Mouse (Mus musculus) T-helper 1 cell (primary cell): ENCODE measurements around the gene E2f8.

Experiments
- in situ Hi-C: fragments of 300-600 bp; cut with MboI, MseI; formaldehyde crosslinking; loops from one replicate; pipeline ENCODE4 v1.15.1; 2025; ENCODE audit warnings: high pct_unique_total_duplicates

E2f8 gene

DNA sequence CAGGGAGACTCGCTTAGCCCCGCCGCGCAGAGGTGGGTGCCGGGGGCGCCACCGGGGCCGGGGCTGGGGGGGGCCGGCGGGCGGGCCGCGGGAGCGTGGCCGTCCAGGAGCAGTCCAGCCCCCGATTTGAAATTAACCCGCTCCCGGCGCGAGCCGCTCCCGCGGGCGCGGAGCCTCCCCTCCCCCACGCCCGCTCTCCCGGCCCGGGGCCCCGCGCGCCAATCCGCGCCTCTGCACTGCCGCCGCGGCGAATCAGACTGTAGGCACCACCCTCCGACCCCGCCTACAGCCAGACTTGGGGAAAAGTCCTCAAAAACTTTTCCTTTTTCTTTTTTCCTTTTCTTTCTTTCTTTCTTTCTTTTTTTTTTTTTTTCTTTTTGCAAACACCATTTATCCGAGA is at the start of gene E2f8:
Gene E2f8, minus strand, starts transcription at position 111 of the 400 bp plus-strand sequence.
- in situ Hi-C loops, result no loop called here

DNA sequence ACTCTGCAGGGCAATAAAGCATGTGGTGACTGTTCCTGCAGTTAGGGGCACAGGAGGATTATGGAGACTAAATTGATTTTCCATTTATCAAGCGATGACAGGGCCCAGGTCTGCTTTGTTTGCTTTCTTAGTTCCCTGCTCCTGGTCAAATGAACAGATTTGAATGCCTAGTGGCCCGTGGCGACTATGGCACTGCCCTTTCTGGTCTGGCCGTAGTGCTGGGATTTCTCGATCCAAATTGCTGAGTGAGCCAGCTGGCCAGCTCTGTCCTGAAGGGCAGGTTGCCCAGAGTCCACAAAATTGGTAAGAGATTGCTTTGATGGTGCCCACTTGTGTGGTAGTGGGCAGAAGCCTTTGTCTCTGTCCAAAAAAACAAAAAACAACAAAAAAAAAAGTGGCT is 49.0 kb upstream of the E2f8 start:
- in situ Hi-C loops, result no loop called here

DNA sequence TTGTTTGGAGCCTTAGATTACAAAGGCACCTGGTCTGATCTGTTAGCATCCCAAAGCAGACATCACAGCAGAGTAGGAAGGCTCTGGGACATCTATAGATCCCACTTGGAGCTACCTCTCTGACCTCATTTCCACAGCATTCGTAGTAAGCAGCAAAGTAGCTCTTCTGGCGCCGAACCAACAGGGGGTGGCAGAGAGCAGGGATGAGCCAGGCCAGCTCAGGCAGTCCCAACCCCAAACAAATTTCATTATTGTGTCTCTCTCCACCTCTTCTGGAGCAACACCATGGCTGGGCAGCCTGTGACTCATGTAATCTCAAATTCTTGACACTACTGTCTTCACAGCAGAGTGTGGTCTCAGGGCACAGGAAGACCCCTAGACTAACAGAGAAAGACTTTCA is 47.0 kb upstream of the E2f8 start:
- in situ Hi-C loops, result no loop called here

DNA sequence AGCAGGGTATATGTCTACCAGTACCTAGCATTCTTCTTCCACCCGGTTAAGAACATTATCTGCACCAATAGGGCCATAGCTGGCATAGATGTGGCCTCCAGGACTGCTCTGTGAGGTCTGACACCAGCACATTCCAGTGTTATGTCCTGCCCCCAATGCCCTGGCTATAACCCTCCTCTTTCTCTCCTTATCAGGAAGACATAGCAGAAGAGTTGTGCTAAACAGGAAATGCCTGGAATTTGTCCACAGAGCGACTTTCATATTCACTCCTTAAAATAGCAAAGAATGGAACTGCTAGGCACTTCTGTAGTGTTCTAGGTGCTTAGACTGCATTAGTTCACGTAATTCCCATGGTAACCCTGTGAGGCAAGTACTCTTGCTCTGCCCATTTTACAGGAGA is 43.8 kb upstream of the E2f8 start:
- in situ Hi-C loops, result no loop called here

DNA sequence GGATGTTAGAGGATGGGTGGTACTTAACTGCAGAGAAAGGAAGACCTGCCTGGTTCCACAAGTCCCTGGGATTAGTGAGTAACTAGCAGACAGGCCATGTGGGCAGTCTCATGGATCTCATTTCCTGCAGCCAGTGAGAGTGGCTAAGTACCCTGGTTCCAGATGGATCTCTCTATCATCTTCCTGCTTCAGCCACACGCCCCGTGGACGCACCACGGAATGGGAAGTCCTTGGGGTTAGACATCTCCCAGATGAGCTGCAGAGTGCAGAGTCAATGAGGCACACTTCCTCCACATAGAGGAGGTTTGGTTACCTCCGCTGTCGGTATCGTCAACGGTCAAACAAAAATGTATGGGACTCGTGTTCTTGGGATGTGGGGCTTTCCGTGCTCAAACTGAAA is 42.2 kb upstream of the E2f8 start:
- in situ Hi-C loops, result no loop called here

DNA sequence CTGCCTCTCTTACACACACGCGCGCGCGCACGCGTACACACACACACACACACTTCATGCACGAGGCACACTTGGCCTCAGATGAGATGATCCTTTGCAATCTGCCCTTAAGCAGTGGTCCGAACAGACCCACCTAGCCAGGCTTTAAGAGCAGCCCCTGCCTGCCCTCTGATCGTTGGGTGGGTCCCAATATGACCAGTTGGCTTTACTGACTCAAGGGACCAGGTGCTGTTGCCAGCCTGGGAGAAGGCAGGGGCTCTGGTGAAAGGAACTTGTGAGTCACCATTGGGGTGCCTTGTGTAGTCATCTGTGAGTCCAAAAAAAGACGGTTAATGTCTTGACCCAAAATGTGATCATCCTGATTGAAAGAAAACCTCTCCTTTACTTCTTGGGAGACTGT is 37.0 kb upstream of the E2f8 start:
- in situ Hi-C loops, result no loop called here

DNA sequence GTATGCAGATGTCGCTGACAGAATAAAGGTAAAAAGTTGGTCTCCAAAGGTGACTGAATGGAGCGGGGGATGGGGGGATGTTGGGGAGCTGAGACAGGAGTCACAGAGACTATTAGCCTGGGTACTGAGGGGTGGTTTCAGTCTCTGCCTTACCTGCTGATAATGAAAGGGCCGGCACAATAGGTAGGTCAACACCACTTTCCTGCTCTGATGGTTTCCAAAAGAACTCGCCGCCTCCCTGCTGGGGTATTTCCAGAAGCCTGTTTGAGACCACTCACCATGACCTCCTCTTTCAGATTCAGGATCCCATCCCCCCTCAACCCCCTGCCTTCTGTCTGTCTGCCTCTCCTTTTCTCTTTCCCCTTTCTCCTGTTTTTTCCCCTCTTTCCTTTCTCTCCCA is 36.6 kb upstream of the E2f8 start:
- in situ Hi-C loops, result no loop called here

DNA sequence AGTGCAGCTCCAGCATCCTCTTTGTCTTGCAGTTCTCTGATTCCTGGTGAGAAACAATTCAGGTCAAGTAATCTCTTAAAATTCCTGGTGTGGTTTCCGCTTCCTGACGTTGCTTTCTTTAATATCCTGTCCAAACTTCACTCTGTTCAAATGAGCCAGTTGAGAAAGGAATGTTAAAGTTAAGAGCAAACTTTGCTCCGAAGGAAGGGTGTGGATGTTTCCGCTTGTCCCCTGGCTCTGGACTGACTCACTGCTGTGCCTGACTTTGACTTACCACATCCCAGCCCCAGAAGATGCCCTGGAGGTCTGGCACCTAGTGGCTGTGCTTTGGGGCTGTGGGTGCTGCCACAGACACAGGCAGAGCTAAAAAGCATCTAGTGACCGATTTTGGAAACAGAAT is 36.1 kb upstream of the E2f8 start:
- in situ Hi-C loops, result no loop called here

DNA sequence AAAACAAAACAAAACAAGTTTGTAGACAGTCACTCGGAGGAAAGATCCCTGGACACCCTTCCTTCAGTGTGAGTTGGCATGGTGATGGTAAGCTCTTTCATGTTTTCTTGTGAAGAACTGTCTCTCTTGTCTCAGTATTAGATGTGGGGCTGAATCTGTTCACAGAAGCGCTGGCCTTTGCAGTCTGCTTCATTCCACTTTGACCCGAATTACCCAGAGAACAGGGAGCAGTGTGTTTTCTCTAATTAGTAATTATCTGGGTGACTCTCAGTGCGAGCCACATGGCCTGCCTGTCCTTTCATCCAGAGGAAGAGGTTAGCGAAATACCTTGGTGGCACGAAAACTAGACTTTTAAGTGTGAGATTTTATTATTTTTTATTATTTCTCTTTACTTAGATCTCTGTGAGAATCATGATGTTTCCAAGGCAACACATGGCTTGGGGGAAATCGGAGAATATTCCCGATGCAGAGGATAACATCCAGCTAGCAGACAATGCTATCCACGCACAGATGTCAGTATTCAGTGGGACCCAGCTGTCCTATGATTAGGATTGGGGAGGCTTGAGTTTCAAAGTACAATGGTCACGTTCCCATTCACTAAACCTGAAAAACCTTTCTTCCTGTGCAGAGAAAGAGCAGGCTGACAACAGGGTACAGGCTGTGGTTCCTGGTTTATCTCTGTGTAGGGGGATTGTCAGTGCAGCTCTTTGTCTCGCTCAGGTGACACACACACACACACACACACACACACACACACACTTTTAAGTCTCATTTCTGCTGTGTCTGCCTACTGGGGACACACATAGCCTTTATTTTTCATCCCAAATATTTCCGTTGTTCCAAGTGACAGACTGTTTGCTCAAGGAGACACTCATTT is 33.5 kb upstream of the E2f8 start:
- in situ Hi-C loops, result no loop called here

DNA sequence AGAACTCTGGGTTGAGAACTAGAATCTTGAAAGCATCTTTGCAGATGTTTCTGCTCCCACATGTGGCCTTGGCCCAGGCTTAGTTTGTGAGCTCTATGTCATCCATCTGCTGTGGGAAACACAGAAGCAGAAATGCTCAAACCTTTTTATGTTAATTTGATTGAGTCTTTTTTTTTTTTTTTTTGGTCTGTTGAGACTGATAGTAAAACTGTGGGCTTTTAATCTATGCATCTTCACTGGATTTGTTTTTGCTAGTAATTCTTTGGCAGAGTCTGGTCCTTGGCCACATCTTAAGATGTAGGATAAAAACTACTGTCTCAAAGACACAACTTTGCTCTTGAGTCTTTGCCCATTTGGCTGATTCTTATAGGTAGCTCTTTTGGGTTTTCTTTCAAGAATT is 29.8 kb upstream of the E2f8 start:
- in situ Hi-C loops, result no loop called here

DNA sequence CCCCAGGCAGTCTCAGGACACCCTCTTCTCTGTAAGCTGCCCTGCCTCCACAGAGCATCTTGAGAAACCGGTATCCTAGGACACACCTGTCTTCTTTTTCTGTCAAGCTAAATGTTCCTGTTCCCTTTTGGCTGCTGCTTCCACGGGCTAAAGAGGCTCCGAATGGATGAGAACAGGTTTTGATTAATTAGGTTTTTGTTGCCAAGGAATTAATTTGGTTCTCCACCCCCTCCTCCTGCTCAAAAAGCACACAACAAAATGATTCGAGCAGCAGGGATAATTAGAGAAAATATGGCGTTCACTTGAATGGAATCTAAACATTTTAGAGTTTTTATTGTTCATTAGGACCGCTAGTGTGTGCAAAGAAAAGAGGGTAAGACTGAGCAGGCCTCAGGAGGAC is 28.9 kb upstream of the E2f8 start:
- in situ Hi-C loops, result no loop called here

DNA sequence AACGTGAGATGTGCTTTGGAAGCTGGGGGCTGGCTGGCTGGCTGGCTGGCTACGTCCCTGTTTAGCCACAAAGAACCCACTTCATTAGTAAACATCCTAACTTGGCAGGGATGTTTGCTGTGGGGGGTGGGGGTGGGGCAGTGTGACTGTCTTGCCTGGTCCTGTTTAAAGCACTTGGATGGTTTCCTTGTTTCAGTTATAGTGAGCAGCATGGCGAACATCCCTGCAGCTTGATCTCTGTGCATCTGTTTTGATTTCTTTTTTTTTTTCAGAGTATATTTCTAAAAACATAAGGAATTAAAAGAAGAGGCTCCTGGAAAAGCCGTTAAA is 27.9 kb upstream of the E2f8 start:
- in situ Hi-C loops, result no loop called here

DNA sequence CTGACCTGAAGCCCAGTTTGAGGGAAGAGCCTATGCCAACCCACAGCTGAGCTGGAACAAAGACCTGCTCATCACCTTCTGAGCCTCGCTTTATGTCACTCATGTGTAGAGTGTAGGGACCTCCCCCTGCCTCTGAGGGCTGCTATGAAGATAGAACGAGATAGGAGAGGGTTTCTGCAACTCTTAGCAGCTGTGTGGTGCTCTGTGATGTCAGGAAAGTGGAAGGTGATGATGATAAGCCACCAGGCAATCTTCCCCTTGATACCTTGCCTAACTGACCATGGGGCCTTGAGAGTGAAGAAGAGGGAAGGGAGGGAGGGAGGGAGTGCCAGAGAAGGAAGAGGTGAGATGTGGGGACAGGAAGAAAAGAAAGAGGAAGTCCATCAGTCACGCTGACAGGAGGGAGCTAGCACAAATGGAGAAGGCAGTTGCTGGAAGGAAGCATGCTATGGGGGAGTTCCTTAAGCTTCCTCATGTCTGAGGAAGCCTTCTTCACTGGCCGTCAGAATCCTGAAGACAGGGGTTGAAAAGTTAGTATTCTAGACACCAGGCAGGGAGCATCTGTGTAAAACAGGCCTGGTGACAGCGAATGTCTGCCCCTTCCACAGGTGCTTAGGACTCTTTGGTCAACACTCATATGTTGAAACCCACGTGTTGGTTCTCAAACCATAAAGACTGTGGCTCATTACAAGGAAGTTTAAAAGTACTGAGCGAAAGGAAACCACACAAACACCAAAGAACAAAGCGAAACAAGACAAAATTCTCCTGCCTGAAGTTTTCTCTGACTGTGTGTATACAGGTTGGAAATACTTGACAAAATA is 27.3 kb upstream of the E2f8 start, which contains the start of gene Nav2:
Gene Nav2, plus strand, starts transcription at position 196 of the 821 bp plus-strand sequence.
- in situ Hi-C loops, result no loop called here

DNA sequence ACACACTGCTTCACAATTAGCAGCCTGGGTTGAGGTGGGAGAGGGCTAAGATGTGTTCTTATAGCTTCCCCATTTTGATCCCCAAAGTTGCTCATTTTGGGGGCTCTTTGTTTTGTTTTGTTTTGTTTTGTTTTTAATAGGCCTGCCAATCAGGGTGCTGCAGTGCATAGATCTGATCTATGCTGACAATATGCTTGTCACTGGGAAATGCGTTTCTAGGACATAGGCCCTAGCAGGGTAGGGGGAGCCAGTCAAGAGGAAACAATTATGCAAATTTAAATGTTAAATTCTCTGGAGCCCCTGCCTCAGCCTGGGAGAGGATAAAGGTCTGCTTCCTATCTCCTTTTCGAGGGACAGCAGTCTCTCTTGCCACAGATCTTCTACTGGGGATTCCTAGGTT is 21.1 kb upstream of the E2f8 start:
- in situ Hi-C loops, result no loop called here

DNA sequence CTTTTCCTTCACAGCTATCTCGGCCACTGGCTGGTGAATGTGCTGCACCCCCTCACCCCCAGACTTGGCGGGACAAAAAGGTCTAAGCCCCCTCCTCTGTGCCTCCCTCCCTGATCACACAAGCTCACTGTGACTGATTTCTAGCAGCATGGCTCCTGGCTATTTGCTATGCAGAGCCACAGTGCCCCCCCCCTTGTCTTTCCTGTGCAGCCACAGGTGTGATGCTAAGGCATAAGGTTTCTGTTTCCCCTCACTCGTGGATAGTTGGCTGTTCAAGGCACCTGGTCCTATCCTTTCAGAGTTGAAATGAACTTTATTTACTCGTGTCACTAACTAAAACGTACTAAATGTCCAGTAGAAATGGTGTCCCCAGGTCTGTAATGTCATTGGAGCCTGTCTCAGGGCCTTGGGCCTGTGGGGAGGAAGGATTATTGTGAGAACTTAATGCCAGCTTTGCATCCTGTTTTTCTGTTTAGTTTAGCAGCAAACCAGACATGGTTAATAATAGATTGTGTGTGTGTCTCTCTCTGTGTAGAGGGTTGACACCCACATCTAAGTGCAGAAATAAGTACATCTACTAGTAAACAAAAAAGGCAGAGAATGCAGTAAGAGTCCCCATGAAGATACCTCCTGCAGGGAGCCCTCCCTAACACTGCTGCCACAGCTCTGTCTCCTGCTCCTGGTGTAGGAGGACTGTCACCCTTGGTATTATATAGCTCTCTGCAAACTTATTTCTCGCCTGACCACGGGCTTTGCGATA is 19.2 kb upstream of the E2f8 start:
- in situ Hi-C loops, result no loop called here

DNA sequence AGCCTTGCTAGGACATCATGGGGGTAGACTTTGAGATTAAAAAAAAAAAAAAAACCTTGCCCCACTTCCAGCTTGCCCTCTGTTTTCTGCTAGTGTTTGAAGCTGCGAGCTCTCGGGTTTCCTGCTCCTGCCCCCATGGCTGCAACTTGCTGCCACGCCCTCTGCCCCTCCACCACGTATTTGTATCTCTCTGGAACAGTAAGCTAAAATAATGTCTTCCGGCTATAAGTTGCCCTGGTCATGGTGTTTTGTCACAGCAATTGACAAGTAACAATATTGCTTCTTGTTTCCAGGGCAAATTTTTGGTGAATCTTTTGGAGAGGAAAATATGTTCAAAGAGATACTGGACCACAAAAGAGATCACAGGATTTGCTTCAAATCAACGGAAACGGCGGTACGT is 17.0 kb upstream of the E2f8 start:
- in situ Hi-C loops, result loop anchor here (10.0 kb wide), 1 partner anchor 216 kb away; no protein-coding TSS in a partner anchor

DNA sequence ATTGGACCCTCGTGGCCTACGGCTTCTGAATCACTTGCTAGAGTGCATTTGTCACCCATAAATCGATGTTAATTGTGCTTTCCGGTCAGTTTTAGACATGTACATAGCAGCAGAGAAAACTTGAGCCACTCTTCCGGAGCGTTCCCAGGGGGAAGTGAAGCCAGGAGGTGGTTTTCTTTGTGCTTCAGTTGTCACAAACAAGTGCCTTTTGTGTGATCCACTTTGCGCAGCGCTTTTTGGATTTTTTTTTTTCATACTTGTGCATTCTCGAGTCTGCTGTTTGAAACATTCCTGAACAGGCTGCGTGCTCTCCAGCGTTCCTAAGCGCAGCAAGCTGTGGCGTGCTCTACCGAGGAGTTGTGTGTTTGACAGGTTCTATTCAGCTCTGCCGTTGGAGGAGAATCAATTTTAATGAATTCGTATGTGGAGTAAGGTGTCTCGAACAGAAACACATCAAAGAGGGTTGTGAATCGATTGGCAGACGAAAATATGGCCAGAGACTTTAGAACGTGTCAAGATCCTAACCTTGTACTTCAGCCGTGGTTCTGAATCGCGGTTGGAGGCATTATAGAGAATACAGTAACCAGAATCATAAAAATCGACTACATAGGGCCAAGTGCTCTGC is 16.3 kb upstream of the E2f8 start:
- in situ Hi-C loops, result loop anchor here (10.0 kb wide), 1 partner anchor 217 kb away; no protein-coding TSS in a partner anchor

DNA sequence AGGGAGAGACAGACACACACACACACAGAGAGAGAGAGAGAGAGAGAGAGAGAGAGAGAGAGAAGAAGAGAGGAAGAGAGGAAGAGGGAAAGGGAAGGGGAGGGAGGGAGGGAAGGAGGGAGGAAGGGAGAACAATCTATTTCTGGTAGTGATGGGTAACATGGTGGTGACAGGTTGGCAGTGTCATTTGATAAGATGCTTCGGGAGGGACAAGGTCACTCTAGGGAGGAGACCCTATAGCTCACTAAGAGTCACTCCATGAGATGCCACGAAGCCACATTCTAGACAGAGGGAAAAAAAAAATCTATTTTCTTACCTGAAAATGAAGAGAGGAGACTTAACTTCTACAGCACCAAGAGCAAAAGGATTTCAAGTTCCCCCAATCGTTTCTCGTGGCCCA is 14.7 kb upstream of the E2f8 start:
- in situ Hi-C loops, result loop anchor here (10.0 kb wide), 1 partner anchor 219 kb away; no protein-coding TSS in a partner anchor

DNA sequence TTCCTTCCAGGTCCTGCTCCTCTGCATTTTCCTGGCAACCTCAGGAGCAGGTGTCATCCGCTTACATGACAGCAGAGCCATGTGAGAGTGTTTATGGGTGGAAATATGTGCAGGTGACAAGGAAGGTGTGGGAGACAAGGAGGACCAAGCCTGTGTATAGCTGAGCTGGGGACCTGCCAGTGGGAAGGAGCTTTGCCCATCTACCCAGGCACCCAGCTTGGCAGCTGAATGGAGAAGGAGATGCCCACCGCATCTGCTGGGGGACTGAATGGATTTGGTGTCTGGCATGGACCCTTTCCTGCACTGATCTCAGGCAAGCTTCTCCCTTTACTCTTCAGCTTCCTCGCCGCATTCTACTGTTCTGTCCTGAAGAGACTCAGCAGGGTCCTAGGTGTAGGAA is 14.1 kb upstream of the E2f8 start:
- in situ Hi-C loops, result loop anchor here (10.0 kb wide), 1 partner anchor 219 kb away; no protein-coding TSS in a partner anchor

DNA sequence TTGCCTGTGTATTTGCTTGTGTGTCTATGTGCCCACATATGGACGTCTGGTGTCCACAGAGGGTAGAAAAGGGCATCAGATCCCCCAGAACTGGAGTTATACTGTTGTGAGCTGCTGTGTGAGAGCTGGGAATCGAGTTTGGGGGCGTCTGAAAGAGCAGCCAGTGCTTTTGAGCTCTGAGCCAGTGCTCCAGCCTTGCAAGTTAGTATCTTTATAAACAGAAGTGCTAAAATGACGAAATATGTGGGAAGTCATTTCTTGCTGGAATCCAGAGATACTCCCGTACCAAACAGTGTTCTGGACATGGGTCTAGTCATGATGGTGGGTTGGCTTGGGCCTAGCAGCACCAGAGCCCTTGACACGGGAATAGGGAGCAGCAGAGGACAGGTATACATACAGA is 13.4 kb upstream of the E2f8 start:
- in situ Hi-C loops, result loop anchor here (10.0 kb wide), 1 partner anchor 220 kb away; no protein-coding TSS in a partner anchor

DNA sequence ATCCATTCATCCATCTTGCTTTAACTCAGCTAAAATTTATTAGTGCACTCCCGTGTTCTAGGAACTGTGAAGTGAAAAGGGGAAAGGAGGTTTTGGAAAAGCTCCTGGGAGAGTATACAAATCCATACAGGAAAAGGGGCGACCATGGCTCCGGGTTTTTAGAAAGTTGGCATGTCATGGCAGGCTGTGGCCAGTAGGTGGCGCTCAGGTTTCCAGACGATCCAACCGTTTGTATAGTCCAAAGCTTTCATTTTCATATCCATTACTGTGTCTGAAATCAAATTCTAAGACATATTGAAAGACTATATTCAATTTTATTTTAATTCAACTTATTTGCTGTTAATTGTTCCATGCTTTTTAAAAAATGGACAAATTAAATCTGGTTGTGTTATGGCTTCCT is 12.8 kb upstream of the E2f8 start:
- in situ Hi-C loops, result loop anchor here (10.0 kb wide), 1 partner anchor 221 kb away; no protein-coding TSS in a partner anchor
